Mouse (Mus musculus) thymus, postnatal 25 days (tissue): ENCODE results near the gene Pskh1.

Experiments used
- DNase-seq: peaks from one replicate; pipeline ENCODE4 v3.0.0; 2022

The Pskh1 gene

GRCm38 (mm10) chr8:105961101-105961500 lies 60.9 kb downstream of the Pskh1 start:
- DNase-seq = no peak

DNA sequence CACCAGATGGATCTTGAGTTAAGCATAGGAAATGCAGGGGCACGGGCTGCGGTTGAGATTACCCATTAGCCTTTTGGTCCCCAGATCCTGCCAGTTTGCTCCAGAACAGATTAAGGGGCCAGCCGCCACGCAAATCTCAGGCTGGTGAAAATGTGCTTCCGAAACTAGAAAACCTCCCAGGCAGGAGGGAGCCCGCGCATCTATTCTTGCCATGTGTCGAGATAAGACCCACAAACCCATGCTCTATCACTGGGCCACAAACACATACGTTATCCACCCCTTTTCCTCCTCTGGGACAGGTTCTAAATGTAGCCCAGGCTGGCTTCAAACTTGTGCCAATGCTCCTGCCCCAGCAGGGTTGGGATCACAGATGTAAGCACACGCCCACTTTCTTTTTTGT lies 61.3 kb downstream of the Pskh1 start:
- DNase-seq = no peak

DNA sequence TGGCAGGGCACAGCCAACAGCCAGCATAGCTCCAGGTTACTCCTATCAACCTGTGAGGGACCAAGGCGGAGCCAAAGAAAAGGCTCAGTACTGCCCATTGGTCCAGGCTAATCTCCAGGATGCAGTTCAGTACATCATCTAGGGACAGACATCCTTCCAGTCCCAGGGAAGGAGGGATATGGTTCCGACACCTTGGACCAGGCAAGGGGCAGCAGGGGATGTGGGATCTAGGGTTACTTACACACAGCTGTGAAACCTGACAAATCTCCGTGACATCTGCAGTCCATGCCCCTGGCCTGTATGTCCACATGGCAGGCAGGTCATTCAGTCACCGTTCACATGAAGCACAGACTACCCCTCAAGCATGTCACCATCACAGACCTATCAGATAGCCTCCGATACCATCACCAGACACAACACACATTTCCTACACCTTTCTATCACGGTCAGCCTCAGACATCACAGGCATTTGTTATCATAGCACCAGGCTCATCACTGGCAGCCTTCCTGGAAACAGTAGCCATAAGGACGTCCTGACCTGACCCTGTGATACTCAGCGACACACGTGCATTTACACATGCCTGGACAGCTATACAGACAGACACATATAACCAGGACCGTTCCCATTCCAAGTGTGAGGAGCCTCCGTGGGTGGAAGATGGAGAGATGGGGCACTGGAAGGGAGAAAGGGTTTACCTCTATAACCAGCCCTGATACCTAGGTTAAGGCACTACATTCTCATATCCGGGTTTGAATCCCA lies 64.4 kb downstream of the Pskh1 start:
- no peak for DNase-seq

GRCm38 (mm10) chr8:105965266-105965904 lies 65.1 kb downstream of the Pskh1 start:
- DNase-seq = peak; percentile 63

- peak; percentile 87 for DNase-seq
These were observed 65.7 kb downstream of the Pskh1 start, which contains the start of gene Slc12a4 for GRCm38 (mm10) chr8:105965905-105966341. Slc12a4 (minus strand) TSS chr8:105966097.

DNA sequence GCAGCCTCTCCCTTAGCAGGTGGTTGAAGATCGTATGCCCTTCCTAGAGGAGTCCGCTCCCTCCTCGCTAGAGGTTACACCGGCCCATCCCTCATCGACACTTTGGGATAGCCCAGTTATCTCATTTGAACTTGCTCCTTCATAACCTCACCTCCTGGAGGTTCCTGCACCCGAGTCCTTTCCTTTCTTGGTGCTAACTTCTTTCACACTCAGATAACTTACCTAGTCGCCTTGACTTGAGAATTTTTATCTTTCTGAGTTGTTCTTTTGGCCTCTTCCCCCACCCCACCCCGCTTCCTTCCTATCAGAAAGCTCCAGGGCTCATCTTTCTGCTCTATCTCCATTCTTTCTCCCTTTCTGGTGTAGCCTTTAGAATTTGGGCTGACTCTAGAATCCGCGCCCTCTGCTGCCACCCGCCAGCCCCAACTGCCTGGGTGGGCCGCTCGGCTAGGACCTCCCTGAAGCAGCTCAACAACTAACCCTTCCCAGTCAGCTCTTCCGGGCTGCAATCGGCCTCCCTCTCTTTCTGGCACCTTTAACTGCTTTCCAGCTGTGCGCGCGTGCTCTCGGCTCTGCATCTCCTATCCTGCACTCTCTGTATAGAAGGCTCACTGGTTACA lies 66.6 kb downstream of the Pskh1 start:
- peak; percentile 64 for DNase-seq

DNA sequence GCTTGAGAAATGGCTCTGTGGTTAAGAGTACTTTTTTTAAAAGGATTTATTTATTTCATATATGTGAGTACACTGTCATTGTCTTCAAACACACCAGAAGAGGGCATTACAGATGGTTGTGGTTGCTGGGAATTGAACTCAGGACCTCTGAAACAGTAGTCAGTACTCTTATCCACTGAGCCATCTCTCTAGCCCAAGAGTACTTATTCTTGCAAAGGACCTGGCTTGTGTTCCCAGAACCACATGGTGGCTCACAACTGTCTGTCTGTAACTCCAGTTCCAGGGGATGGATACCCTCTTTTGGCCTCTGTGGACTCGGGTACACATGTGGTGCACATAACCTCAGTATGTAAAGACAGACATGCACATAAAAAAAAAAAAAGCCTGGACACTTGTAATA lies 69.1 kb downstream of the Pskh1 start:
- no peak for DNase-seq

- DNase-seq = no peak
These were observed 70.9 kb downstream of the Pskh1 start for GRCm38 (mm10) chr8:105971019-105971720.

DNA sequence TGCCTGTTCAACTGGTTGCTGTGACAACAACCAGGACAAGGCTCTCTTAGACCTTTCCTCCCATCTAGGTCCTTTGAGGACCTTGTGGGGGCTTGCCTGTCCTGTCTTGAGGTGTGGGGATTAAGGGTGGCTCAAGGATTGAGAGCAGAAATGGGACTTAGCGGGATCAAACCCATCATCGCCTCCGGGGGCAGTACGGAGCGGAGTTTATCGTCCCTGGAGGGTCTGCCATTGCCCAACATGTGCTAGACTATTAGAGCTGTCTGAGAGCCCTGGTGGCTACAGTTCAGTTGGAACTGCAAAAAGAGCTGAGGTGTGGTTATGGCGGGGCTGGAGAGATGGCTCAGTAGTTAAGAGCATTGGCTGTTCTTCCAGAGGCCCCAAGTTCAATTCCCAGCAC lies 75.1 kb downstream of the Pskh1 start:
- DNase-seq = no peak

GRCm38 (mm10) chr8:105979325-105979724 lies 79.1 kb downstream of the Pskh1 start, which contains the start of gene Dpep3:
Dpep3 (minus strand) TSS chr8:105979429.
- DNase-seq = no peak

- DNase-seq = no peak
These were observed 80.9 kb downstream of the Pskh1 start for GRCm38 (mm10) chr8:105981146-105981545.
